Mouse (Mus musculus): ENCODE measurements at regions not wholly inside any gene's neighbourhood (a gene's known extent, or its start where the extent isn't known, plus 50 kb on each side); places are given as distances from the start of the nearest gene placed in this dataset.
A peak's percentile ranks its signal among the peaks of the same experiment; 100 is the strongest.

- H3K4me2 ChIP-seq (ENCODE audit: low read length): no peak overlapping the region
- no peak overlapping the region for H3K4me3 ChIP-seq (replicated peaks; ENCODE audit: low read depth, low read length)
- H3K9ac ChIP-seq (ENCODE audit: low read depth, low read length): no peak overlapping the region
- H3K27ac ChIP-seq: no peak overlapping the region
- no peak for TF ChIP-seq CTCF (IDR thresholded peaks at IDR 0.05; ENCODE audit: low read depth)
- no peaks in the 10 kb centered on the region for H3K9me3 ChIP-seq (replicated peaks; ENCODE audit: low read length)
- ATAC-seq (replicated peaks; ENCODE audit: low FRiP score, low read depth) (peak; percentile 52), DNase-seq (ENCODE audit: low spot score) (peak; percentile 54)
- no peaks in the 10 kb centered on the region for H3K27me3 ChIP-seq (ENCODE audit: insufficient read depth, low read length)
- no peaks in the 10 kb centered on the region for H3K36me3 ChIP-seq (ENCODE audit: insufficient read depth, low read length)
- WGBS: 12% methylated on average over 6 of the region's 6 CpGs
- no peaks in the 10 kb centered on the region; the same call in 1 of the 2 replicates for H3K4me1 ChIP-seq (replicated peaks; ENCODE audit: insufficient read depth, low read length)
Observed at GRCm38 (mm10) chr16:21353545-21353944, 69.4 kb upstream of the Vps8 start.

- 85% methylated on average over 1 of the region's 1 CpGs for WGBS
- H3K36me3 ChIP-seq (ENCODE audit: insufficient read depth, low read length): no peaks in the 10 kb centered on the region
- no peaks in the 10 kb centered on the region for H3K27me3 ChIP-seq (ENCODE audit: insufficient read depth, low read length)
- DNase-seq (ENCODE audit: low spot score) (no peak), ATAC-seq (replicated peaks; ENCODE audit: low FRiP score, low read depth) (no peak)
- H3K4me1 ChIP-seq (replicated peaks; ENCODE audit: insufficient read depth, low read length): no peaks in the 10 kb centered on the region; the same call in 1 of the 2 replicates
- H3K9me3 ChIP-seq (replicated peaks; ENCODE audit: low read length): no peaks in the 10 kb centered on the region
- no peak overlapping the region for H3K4me3 ChIP-seq (replicated peaks; ENCODE audit: low read depth, low read length)
- no peak overlapping the region for H3K27ac ChIP-seq
- no peak overlapping the region for H3K9ac ChIP-seq (ENCODE audit: low read depth, low read length)
- H3K4me2 ChIP-seq (ENCODE audit: low read length): no peak overlapping the region
- TF ChIP-seq CTCF (IDR thresholded peaks at IDR 0.05; ENCODE audit: low read depth): no peak
Observed at GRCm38 (mm10) chr16:21355638-21356037, 67.3 kb upstream of the Vps8 start.

GRCm38 (mm10) chr16:21357433-21357832 is 65.5 kb upstream of the Vps8 start:
- WGBS: 74% methylated on average over 5 of the region's 5 CpGs
- Histone ChIP-seq H3K36me3 (ENCODE audit: insufficient read depth, low read length) (no peaks in the 10 kb centered on the region), H3K27me3 (ENCODE audit: insufficient read depth, low read length) (no peaks in the 10 kb centered on the region), H3K9me3 (replicated peaks; ENCODE audit: low read length) (no peaks in the 10 kb centered on the region), H3K27ac (no peak overlapping the region), H3K4me3 (replicated peaks; ENCODE audit: low read depth, low read length) (no peak overlapping the region), H3K4me2 (ENCODE audit: low read length) (no peak overlapping the region), H3K4me1 (replicated peaks; ENCODE audit: insufficient read depth, low read length) (no peaks in the 10 kb centered on the region; the same call in 1 of the 2 replicates), H3K9ac (ENCODE audit: low read depth, low read length) (no peak overlapping the region)
- no peak for TF ChIP-seq CTCF (IDR thresholded peaks at IDR 0.05; ENCODE audit: low read depth)
- ATAC-seq (replicated peaks; ENCODE audit: low FRiP score, low read depth) (no peak), DNase-seq (ENCODE audit: low spot score) (no peak)

GRCm38 (mm10) chr16:21358313-21358920 is 64.5 kb upstream of the Vps8 start:
- no peaks in the 10 kb centered on the region; the same call in 1 of the 2 replicates for H3K4me1 ChIP-seq (replicated peaks; ENCODE audit: insufficient read depth, low read length)
- no peak overlapping the region for H3K9ac ChIP-seq (ENCODE audit: low read depth, low read length)
- TF ChIP-seq CTCF (IDR thresholded peaks at IDR 0.05; ENCODE audit: low read depth): no peak
- H3K27ac ChIP-seq: no peak overlapping the region
- no peaks in the 10 kb centered on the region for H3K36me3 ChIP-seq (ENCODE audit: insufficient read depth, low read length)
- H3K4me2 ChIP-seq (ENCODE audit: low read length): no peak overlapping the region
- H3K9me3 ChIP-seq (replicated peaks; ENCODE audit: low read length): no peaks in the 10 kb centered on the region
- no peak for ATAC-seq (replicated peaks; ENCODE audit: low FRiP score, low read depth)
- no peak overlapping the region for H3K4me3 ChIP-seq (replicated peaks; ENCODE audit: low read depth, low read length)
- WGBS: 45% methylated on average over 12 of the region's 12 CpGs
- no peak for DNase-seq (ENCODE audit: low spot score)
- H3K27me3 ChIP-seq (ENCODE audit: insufficient read depth, low read length): no peaks in the 10 kb centered on the region

- no peak overlapping the region for H3K4me3 ChIP-seq (replicated peaks; ENCODE audit: low read depth, low read length)
- H3K36me3 ChIP-seq (ENCODE audit: insufficient read depth, low read length): no peaks in the 10 kb centered on the region
- 57% methylated on average over 4 of the region's 4 CpGs for WGBS
- no peak for TF ChIP-seq CTCF (IDR thresholded peaks at IDR 0.05; ENCODE audit: low read depth)
- no peaks in the 10 kb centered on the region for H3K27me3 ChIP-seq (ENCODE audit: insufficient read depth, low read length)
- no peak overlapping the region for H3K27ac ChIP-seq
- no peaks in the 10 kb centered on the region for H3K4me1 ChIP-seq (replicated peaks; ENCODE audit: insufficient read depth, low read length)
- DNase-seq (ENCODE audit: low spot score): no peak
- no peak overlapping the region for H3K4me2 ChIP-seq (ENCODE audit: low read length)
- ATAC-seq (replicated peaks; ENCODE audit: low FRiP score, low read depth): no peak
- H3K9me3 ChIP-seq (replicated peaks; ENCODE audit: low read length): no peaks in the 10 kb centered on the region
- H3K9ac ChIP-seq (ENCODE audit: low read depth, low read length): no peak overlapping the region
Observed at GRCm38 (mm10) chr16:21359459-21359858, 63.5 kb upstream of the Vps8 start.

GRCm38 (mm10) chr16:21361406-21361805 is 61.5 kb upstream of the Vps8 start:
- DNase-seq (ENCODE audit: low spot score): no peak
- no peak overlapping the region for H3K9ac ChIP-seq (ENCODE audit: low read depth, low read length)

More at GRCm38 (mm10) chr16:21361406-21361805, 61.5 kb upstream of the Vps8 start:
- peak; percentile 10; the same call in 1 of the 2 replicates for TF ChIP-seq CTCF (IDR thresholded peaks at IDR 0.05; ENCODE audit: low read depth)
- no peak overlapping the region for H3K4me2 ChIP-seq (ENCODE audit: low read length)
- no peaks in the 10 kb centered on the region for H3K27me3 ChIP-seq (ENCODE audit: insufficient read depth, low read length)
- H3K4me1 ChIP-seq (replicated peaks; ENCODE audit: insufficient read depth, low read length): no peaks in the 10 kb centered on the region
- H3K27ac ChIP-seq: no peak overlapping the region
- no peak for ATAC-seq (replicated peaks; ENCODE audit: low FRiP score, low read depth)
- H3K4me3 ChIP-seq (replicated peaks; ENCODE audit: low read depth, low read length): no peak overlapping the region
- no peaks in the 10 kb centered on the region for H3K36me3 ChIP-seq (ENCODE audit: insufficient read depth, low read length)
- H3K9me3 ChIP-seq (replicated peaks; ENCODE audit: low read length): no peaks in the 10 kb centered on the region
- WGBS: 35% methylated on average over 2 of the region's 2 CpGs
